Mouse (Mus musculus): ENCODE results near the gene Rraga. TPM values are rescaled to one million over a fixed set of nuclear protein-coding genes. Genes with fewer than 3 reads are reported as not detected.

The Rraga gene
- polyA plus RNA-seq, 1 experiment from 2014 or later, result 94.8 TPM

DNA sequence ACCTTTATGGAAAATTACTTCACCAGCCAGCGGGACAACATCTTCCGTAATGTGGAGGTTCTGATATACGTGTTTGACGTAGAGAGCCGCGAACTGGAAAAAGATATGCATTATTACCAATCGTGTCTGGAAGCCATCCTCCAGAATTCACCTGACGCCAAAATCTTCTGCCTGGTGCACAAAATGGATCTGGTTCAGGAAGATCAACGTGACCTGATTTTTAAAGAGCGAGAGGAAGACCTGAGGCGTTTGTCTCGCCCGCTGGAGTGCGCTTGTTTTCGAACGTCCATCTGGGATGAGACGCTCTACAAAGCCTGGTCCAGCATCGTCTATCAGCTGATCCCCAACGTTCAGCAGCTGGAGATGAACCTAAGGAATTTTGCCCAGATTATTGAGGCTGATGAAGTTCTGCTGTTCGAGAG lies 663 bp downstream of the Rraga start:
- Histone ChIP-seq H3K4me3 (ENCODE audit: low read depth, low read length) (peak overlapping the region; percentile 98), H3K4me2 (ENCODE audit: low read depth, low read length) (peak overlapping the region; percentile 84), H3K4me1 (ENCODE audit: control insufficient read depth, insufficient read depth, low read length) (peaks cover 15% of the 10 kb centered on the region; the same call in 1 of the 2 replicates), H3K9ac (ENCODE audit: low read depth, low read length) (peak overlapping the region; percentile 96), H3K27ac (replicated peaks; ENCODE audit: low read depth, low read length) (peak overlapping the region; percentile 95), H3K36me3 (ENCODE audit: control insufficient read depth, insufficient read depth, low read length) (peaks cover 26% of the 10 kb centered on the region; the same call in 1 of the 2 replicates), H3K27me3 (replicated peaks; ENCODE audit: control insufficient read depth, insufficient read depth, low read length) (no peaks in the 10 kb centered on the region), H3K9me3 (ENCODE audit: control insufficient read depth, low read length) (no peaks in the 10 kb centered on the region)
- ATAC-seq (ENCODE audit: low read depth) (no peak), DNase-seq (ENCODE audit: low spot score) (peak; percentile 34)
- 0% methylated on average over 20 of the region's 20 CpGs for WGBS

DNA sequence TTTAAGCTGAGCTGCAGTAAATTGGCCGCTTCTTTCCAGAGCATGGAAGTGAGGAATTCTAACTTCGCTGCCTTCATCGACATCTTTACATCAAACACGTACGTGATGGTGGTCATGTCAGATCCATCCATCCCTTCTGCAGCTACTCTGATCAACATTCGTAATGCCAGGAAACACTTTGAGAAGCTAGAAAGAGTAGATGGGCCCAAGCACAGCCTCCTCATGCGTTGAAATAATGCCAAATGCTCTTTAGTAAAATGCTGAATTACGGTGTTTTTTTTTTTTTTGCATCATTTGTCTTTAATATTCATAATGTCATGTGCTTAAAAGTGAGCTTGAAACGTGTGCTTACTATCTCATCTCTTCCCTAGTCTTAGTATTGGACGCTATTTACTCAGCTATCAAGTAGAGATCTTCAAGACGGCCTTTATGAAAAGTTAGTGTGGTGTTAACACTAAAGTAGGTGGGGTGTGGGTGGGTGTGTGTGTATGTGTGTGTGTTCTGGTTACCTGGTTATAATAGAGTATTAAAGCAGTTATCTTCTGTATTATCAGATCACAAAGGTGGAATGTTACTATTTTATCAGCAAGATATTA lies 1.3 kb downstream of the Rraga start:
- Histone ChIP-seq H3K27me3 (replicated peaks; ENCODE audit: control insufficient read depth, insufficient read depth, low read length) (no peaks in the 10 kb centered on the region), H3K9me3 (ENCODE audit: control insufficient read depth, low read length) (no peaks in the 10 kb centered on the region), H3K4me2 (ENCODE audit: low read depth, low read length) (peak overlapping the region; percentile 84), H3K4me3 (ENCODE audit: low read depth, low read length) (peak overlapping the region; percentile 98), H3K36me3 (ENCODE audit: control insufficient read depth, insufficient read depth, low read length) (peaks cover 26% of the 10 kb centered on the region; the same call in 1 of the 2 replicates), H3K9ac (ENCODE audit: low read depth, low read length) (peak overlapping the region; percentile 96), H3K27ac (replicated peaks; ENCODE audit: low read depth, low read length) (peak overlapping the region; percentile 95; the same call in 1 of the 2 replicates), H3K4me1 (ENCODE audit: control insufficient read depth, insufficient read depth, low read length) (peaks cover 15% of the 10 kb centered on the region; the same call in 1 of the 2 replicates)
- ATAC-seq (ENCODE audit: low read depth), result no peak
- no peak for DNase-seq (ENCODE audit: low spot score)
- WGBS, result 8% methylated on average over 11 of the region's 11 CpGs

- H3K4me3 ChIP-seq (ENCODE audit: low read depth, low read length), result no peak overlapping the region
- peaks cover 54% of the 10 kb centered on the region for H3K36me3 ChIP-seq (ENCODE audit: control insufficient read depth, insufficient read depth, low read length)
- ATAC-seq (ENCODE audit: low read depth) (no peak), DNase-seq (ENCODE audit: low spot score) (no peak)
- no peak overlapping the region for H3K9ac ChIP-seq (ENCODE audit: low read depth, low read length)
- no peaks in the 10 kb centered on the region for H3K27me3 ChIP-seq (replicated peaks; ENCODE audit: control insufficient read depth, insufficient read depth, low read length)
- H3K27ac ChIP-seq (replicated peaks; ENCODE audit: low read depth, low read length), result no peak overlapping the region
- no peak overlapping the region for H3K4me2 ChIP-seq (ENCODE audit: low read depth, low read length)
- H3K9me3 ChIP-seq (ENCODE audit: control insufficient read depth, low read length), result no peaks in the 10 kb centered on the region
- 59% methylated on average over 4 of the region's 4 CpGs for WGBS
- peaks cover 15% of the 10 kb centered on the region; the same call in 1 of the 2 replicates for H3K4me1 ChIP-seq (ENCODE audit: control insufficient read depth, insufficient read depth, low read length)
Observed at GRCm38 (mm10) chr4:86580056-86580455, 4.6 kb downstream of the Rraga start.

DNA sequence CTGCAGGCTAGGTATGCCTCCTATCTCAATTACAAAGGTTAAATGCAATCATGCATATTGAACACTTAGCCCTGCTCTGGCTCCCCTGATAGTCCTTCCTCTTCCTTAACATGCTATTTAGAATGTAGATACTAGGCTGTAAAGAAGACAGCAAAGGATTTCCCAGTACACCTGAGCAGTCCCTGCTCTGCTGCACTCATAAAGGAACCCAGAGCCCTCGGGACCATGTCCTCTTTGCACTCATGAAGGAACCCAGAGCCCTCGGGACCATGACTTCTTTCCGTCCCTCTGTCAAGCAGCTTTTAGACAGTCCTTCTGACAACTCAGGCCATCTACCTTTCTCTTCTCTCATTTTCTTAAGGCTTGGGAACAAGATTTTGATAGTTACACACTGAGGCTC lies 5.1 kb downstream of the Rraga start:
- WGBS, result 86% methylated on average over 3 of the region's 3 CpGs
- Histone ChIP-seq H3K27ac (replicated peaks; ENCODE audit: low read depth, low read length) (no peak overlapping the region), H3K4me2 (ENCODE audit: low read depth, low read length) (no peak overlapping the region), H3K36me3 (ENCODE audit: control insufficient read depth, insufficient read depth, low read length) (peaks cover 59% of the 10 kb centered on the region), H3K4me1 (ENCODE audit: control insufficient read depth, insufficient read depth, low read length) (peaks cover 15% of the 10 kb centered on the region; the same call in 1 of the 2 replicates), H3K9ac (ENCODE audit: low read depth, low read length) (no peak overlapping the region), H3K4me3 (ENCODE audit: low read depth, low read length) (no peak overlapping the region), H3K9me3 (ENCODE audit: control insufficient read depth, low read length) (no peaks in the 10 kb centered on the region), H3K27me3 (replicated peaks; ENCODE audit: control insufficient read depth, insufficient read depth, low read length) (no peaks in the 10 kb centered on the region)
- ATAC-seq (ENCODE audit: low read depth) (no peak), DNase-seq (ENCODE audit: low spot score) (no peak)

DNA sequence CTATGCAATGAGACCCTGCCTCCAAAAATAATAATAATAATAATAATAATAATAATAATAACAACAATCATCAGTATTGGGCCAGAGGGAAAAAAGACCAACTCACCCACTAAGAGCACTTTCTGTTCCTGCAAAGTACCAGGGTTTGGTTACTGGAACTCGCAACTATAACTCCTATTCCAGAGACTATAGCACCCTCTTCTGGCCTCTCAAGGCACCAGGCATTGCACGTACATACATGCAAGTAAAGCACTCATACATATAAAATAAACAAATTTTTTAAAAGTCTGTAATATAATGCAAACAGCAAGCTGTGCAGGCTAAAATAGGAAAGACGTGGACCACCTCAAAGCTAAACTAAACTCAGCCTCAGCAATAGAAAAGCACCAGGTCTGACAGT lies 12.8 kb downstream of the Rraga start:
- no peaks in the 10 kb centered on the region for H3K4me1 ChIP-seq (ENCODE audit: control insufficient read depth, insufficient read depth, low read length)
- no peak for ATAC-seq (ENCODE audit: low read depth)

GRCm38 (mm10) chr4:86591304-86591703 lies 15.8 kb downstream of the Rraga start:
- Histone ChIP-seq H3K9ac (ENCODE audit: low read depth, low read length) (no peak overlapping the region), H3K4me3 (ENCODE audit: low read depth, low read length) (no peak overlapping the region), H3K27me3 (replicated peaks; ENCODE audit: control insufficient read depth, insufficient read depth, low read length) (no peaks in the 10 kb centered on the region), H3K4me1 (ENCODE audit: control insufficient read depth, insufficient read depth, low read length) (no peaks in the 10 kb centered on the region), H3K27ac (replicated peaks; ENCODE audit: low read depth, low read length) (no peak overlapping the region), H3K4me2 (ENCODE audit: low read depth, low read length) (no peak overlapping the region), H3K36me3 (ENCODE audit: control insufficient read depth, insufficient read depth, low read length) (peaks cover 51% of the 10 kb centered on the region), H3K9me3 (ENCODE audit: control insufficient read depth, low read length) (no peaks in the 10 kb centered on the region)
- ATAC-seq (ENCODE audit: low read depth) (no peak), DNase-seq (ENCODE audit: low spot score) (no peak)
- 93% methylated on average over 2 of the region's 2 CpGs for WGBS

More for the DNA sequence above, 12.8 kb downstream of the Rraga start:
- Histone ChIP-seq H3K9ac (ENCODE audit: low read depth, low read length) (no peak overlapping the region), H3K36me3 (ENCODE audit: control insufficient read depth, insufficient read depth, low read length) (peaks cover 72% of the 10 kb centered on the region), H3K27ac (replicated peaks; ENCODE audit: low read depth, low read length) (no peak overlapping the region), H3K27me3 (replicated peaks; ENCODE audit: control insufficient read depth, insufficient read depth, low read length) (no peaks in the 10 kb centered on the region), H3K4me3 (ENCODE audit: low read depth, low read length) (no peak overlapping the region), H3K9me3 (ENCODE audit: control insufficient read depth, low read length) (no peaks in the 10 kb centered on the region), H3K4me2 (ENCODE audit: low read depth, low read length) (no peak overlapping the region)
- WGBS, result 80% methylated on average over 3 of the region's 3 CpGs
- DNase-seq (ENCODE audit: low spot score), result no peak

GRCm38 (mm10) chr4:86611524-86612288 lies 36.2 kb downstream of the Rraga start, which contains the start of gene Haus6:
Gene Haus6 (minus strand): TSS chr4:86612055.
- Histone ChIP-seq H3K4me1 (ENCODE audit: control insufficient read depth, insufficient read depth, low read length) (peaks cover 7% of the 10 kb centered on the region; the same call in 1 of the 2 replicates), H3K27me3 (replicated peaks; ENCODE audit: control insufficient read depth, insufficient read depth, low read length) (no peaks in the 10 kb centered on the region), H3K9me3 (ENCODE audit: control insufficient read depth, low read length) (no peaks in the 10 kb centered on the region), H3K4me2 (ENCODE audit: low read depth, low read length) (peak within 1 kb of the TSS; percentile 71), H3K27ac (replicated peaks; ENCODE audit: low read depth, low read length) (peak within 1 kb of the TSS; percentile 74; the same call in 1 of the 2 replicates), H3K9ac (ENCODE audit: low read depth, low read length) (peak within 1 kb of the TSS; percentile 81), H3K36me3 (ENCODE audit: control insufficient read depth, insufficient read depth, low read length) (no peaks in the 10 kb centered on the region), H3K4me3 (ENCODE audit: low read depth, low read length) (peak within 1 kb of the TSS; percentile 81)
- DNase-seq (ENCODE audit: low spot score), result peak; percentile 100
- WGBS, result under 1% methylated on average over 55 of the region's 59 CpGs
- peak; percentile 100 for ATAC-seq (ENCODE audit: low read depth)

DNA sequence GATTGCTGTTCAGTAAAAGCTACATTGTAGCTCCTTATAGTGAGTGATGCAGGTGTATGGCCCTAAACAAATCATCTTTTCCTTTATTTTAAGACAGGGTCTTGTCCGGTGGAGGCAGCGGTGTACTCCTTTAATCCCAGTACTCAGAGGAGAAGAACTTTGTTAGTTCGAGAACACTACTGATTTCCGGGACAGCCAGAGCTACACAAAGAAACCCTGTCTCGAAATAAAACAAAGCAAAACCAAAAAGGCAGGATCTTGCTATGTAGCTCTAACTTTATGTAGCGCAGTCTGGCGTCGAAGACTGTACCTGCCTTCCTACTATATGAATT lies 36.8 kb downstream of the Rraga start:
- 33% methylated on average over 8 of the region's 8 CpGs for WGBS
- peak overlapping the region; percentile 45; the same call in 1 of the 2 replicates for H3K27ac ChIP-seq (replicated peaks; ENCODE audit: low read depth, low read length)
- DNase-seq (ENCODE audit: low spot score) (no peak), ATAC-seq (ENCODE audit: low read depth) (0 out of 2 replicates have a peak, but pooled peaks have one; percentile 6)
- peak overlapping the region; percentile 47 for H3K9ac ChIP-seq (ENCODE audit: low read depth, low read length)
- no peaks in the 10 kb centered on the region for H3K27me3 ChIP-seq (replicated peaks; ENCODE audit: control insufficient read depth, insufficient read depth, low read length)
- peak overlapping the region; percentile 81 for H3K4me3 ChIP-seq (ENCODE audit: low read depth, low read length)
- H3K4me2 ChIP-seq (ENCODE audit: low read depth, low read length), result peak overlapping the region; percentile 71
- H3K4me1 ChIP-seq (ENCODE audit: control insufficient read depth, insufficient read depth, low read length), result peaks cover 7% of the 10 kb centered on the region; the same call in 1 of the 2 replicates
- no peaks in the 10 kb centered on the region for H3K9me3 ChIP-seq (ENCODE audit: control insufficient read depth, low read length)
- H3K36me3 ChIP-seq (ENCODE audit: control insufficient read depth, insufficient read depth, low read length), result no peaks in the 10 kb centered on the region
